Mouse (Mus musculus) megakaryocyte progenitor cell, adult 5-6 weeks (primary cell): ENCODE data around the gene Olfr1395. TPM values are rescaled to one million over a fixed set of nuclear protein-coding genes. Genes with fewer than 3 reads are reported as not detected.
A peak's percentile ranks its signal among the peaks of the same experiment; 100 is the strongest.
"Not testable (repeated sequence)": the region's sequence is repeated elsewhere in the genome, so short reads cannot be mapped to it uniquely, and the experiment has no call there.

Experiments
- ATAC-seq: replicated peaks from 2 replicates; pipeline ENCODE4 v1.8.0; 2016; ENCODE audit warnings: mild to moderate bottlenecking, moderate TSS enrichment, inconsistent platforms; ENCODE audit not compliant: poor library complexity
- total RNA-seq, 2 experiments: library from RNA; stranded (forward) in 1 of 2; stranded (reverse) in 1 of 2; fragments of 157-497, 149-512 nt in 1 of 2; fragments of 200-1000 nt in 1 of 2; gene quantifications; 2 replicates each; pipeline versions ENCODE4 v1.2.3 to v1.2.4; 2015 to 2017

The Olfr1395 gene
- total RNA-seq, 2 experiments from 2014 or later = not detected

DNA sequence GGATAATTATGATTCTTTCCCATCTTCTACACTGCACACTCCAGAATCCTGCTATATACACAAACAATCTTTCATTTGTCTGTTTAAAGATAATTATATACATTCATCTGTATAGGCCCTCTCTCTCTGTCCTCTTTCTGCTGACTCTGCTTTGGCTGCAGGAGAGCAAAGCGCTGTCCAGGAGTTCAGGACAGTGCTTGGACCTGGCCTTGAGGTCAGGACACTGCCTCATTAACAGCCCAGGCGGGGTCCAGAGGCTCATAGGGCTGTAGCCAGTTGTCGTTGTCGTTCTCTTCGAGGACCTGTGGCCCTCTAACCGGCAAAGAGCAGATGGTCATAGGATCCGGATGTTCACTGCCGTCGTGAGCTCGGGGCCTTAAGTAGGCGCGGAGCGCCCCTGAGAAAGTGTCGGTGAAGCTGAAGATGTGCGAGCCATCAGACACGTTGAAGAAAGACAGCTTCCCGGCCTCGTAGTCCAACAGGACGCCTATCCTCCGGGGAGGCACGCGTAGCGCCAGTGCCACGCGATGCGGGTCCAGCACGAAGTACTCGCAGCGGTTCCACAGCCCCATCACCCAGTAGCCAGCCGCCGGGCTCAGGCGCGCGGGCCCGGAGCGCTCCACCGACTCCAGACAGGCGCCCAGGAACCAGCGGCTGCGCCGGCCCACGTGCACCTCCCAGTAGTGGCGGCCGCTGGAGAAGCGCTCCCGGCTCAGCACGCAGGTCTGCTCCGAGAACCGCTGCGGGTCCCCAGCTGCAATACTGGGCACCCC, 27.0 kb downstream of the Olfr1395 start:
- ATAC-seq = peak; percentile 25

DNA sequence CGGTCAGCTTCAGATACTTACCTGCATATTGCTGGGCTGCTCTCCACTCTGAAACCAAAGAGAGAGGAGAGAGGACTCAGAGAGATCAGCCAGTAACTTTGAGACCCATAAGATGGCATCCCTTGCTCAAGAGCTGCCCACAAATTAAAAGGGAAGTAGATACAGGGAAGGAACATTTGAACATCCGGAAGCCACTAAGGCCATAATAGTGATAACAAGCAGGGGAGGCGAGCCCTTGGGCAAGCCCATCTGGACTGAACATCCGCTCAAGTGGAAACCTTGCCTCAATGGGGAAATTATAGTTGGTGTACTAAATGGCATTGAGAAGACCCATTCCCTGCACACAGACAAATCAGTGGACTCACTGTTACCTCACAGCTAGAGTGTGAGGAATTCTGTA, 28.5 kb downstream of the Olfr1395 start:
- peak; percentile 84 for ATAC-seq

DNA sequence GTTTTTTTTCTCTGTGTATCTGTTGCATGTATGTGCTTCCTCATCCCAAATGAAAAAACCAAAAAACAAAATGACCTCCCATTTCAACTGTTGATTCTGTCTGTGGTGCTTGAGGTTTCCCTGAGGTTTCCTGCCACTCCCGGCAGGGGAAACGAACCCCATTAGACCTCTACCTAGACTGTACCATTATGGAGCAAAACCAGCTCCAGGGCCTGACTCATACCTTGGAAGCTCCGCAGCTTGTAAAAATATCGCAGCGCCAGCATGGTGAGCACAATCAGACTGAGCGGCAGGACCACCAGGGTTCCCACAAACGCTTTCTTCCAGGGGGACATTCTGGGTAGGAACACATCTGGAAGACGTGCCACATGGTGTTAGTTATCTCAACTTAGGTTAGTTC, 33.3 kb downstream of the Olfr1395 start:
- peak; percentile 73 for ATAC-seq

DNA sequence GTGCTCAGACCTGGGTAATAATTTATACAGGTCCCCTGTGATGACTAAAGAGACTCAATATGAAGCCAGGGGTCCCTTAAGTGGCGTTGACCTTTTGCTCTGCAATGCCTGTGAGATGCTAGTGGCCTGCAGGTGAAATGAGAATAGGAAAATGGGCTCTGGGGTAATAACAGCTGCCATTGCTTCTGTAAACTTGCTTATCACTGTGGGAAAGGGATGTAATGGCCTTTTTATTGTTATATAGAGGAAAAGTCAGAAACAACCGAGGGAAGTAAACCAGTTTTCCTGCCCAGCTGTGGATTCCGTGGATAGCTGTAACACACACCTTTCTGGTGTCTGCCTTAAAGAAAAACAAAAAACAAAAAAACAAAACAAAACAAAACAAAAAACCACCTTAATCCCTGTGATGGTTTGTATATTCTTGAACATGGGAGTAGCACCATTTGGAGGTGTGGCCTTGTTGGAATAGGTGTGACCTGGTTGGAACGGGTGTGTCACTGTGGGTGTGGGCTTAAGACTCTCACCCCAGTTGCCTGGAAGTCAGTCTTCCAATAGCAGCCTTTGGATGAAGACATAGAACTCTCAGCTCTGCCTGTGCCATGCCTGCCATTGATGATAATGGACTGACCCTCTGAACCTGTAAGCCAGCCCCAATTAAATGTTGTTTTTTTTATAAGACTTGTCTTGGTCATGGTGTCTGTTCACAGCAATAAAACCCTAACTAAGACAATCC, 34.1 kb downstream of the Olfr1395 start:
- ATAC-seq = not testable (repeated sequence)

DNA sequence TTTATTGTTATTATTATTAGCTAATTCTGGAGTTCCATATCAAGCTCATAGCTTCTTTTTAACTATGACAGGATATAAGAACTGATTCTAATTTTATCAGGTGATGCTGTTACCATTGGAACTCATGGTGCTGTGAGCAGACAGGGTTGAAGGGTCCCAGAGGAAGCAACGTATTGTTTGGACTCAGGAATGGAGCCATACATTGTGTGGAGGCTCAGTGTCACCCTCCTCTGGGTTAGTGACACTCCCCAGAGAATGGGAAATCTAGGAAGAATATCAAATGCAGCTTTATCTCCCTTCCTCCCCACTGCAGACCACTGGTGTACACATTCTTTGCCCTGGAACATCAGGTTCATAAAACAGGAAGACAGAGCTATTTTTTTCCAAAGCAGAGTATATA, 41.1 kb downstream of the Olfr1395 start:
- ATAC-seq = no peak

DNA sequence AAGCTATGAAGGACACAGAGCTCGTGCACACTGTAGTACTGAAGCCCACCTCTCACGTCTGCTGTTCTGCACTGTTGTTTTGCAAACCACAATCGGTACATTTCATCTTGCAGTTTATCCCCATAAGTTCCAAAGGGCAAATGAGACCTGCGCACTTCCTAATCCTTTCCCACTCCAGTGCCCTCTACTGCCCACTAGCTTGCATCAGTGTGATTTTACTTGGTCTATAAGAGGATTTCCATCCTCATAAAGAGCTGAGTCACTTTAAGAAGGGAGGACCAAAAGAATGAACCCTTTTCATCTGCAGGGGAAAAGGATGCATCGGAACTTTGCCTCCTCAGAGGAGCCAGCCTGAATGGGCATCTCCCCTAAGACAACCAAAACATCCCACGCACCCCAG, 44.4 kb downstream of the Olfr1395 start:
- 0 out of 2 replicates have a peak, but pooled peaks have one; percentile 43 for ATAC-seq

DNA sequence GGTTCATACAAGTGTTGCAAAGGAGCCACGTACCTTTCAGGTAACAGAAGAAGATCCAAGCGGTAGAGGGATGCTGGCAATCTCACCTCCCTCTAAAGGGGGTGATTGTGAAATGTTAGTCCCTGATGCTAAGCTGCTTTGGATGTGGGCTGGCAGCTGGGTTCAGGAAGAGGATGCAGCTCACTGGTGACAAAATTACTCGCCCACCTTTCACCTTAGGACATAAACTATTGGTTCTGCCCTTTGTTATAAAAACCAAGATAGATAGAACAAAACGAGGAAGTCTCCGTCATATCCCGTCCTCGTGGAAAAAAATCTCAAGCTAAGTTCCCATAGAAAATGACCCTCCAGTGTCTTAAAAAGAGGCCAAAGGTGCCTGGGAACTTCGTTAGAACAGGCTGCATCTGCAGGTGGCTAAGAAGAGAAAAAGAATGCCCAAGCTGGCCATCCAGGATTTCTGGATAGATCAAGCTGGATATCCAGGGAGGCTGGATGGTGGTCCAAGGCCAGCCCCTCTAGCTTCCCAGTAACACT, 44.9 kb downstream of the Olfr1395 start, which contains the start of gene Btnl9:
TSS of gene Btnl9 (minus strand) at position 205 of the 534 bp plus-strand sequence.
- no peak for ATAC-seq

DNA sequence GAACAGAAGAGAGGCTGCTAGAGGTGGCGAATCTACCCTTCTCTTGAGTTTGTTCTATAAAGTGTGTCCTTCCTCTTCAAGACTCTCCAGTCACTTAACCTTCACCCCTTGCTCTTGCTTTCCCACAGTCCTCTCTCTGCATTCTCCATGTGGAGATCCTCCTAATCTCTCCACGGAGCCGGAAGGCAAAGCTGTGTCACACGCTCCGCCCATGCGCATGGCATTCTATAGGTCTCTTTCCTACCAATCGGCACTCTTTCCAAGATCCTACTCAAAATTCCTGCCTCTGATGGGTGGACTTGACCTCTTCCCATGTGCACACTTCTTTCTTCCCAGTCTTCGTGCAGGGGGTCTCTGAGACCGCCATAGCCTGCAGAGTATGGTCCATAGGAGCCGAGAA, 45.6 kb downstream of the Olfr1395 start:
- no peak for ATAC-seq

DNA sequence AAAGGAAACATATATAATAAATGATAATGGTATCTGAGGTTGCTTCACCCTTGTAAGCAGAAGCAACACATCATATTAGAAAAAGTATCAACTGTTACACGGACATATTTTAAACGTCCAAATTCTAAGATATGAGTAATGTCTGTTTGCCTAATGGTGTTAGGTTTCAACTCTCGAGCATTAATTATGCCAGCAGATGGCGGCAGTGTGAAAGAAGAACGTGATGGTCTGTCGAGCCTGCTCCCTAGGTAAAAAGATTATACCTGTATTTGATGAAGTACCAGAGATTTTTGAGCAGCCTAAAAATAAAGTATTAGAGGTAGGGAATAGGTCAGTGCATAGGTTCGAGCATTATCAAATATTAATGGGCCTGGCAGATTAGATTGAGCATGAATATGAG, 47.7 kb downstream of the Olfr1395 start:
- ATAC-seq = peak; percentile 92

DNA sequence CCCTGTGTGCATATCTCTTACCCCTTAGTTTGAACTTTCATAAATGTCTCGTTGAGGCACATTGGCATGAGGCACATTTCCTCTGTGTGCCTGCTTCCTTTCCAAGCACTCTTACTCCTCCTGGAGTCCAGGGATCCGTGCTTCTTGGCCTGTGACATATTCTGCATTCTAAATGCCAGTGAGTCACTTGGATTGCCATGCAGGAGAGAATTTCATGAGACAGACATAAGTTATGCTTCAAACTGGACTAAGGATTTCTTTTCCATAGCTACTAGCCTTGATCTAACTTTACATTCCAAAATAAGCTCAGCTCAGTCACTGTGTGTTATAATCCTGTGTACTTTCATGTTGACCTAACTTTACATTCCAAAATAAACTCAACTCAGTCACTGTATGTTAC, 49.0 kb downstream of the Olfr1395 start:
- ATAC-seq = no peak

DNA sequence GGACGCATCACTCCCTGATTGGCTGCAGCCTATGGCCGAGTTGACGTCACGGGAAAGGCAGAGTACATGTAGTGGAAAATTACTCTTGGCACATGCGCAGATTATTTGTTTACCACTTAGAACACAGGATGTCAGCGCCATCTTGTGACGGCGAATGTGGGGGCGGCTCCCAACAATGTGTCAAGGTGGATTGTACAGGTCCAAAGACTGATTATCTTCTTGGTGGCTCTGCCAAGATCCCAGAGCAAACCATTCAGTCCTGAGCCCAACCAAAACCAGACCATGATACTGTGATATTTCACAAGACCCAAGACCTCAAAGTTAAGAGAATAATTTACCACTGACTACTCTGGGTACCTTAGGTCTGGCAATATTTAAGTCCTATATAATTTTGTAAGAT, 52.7 kb downstream of the Olfr1395 start:
- ATAC-seq = not testable (repeated sequence)

DNA sequence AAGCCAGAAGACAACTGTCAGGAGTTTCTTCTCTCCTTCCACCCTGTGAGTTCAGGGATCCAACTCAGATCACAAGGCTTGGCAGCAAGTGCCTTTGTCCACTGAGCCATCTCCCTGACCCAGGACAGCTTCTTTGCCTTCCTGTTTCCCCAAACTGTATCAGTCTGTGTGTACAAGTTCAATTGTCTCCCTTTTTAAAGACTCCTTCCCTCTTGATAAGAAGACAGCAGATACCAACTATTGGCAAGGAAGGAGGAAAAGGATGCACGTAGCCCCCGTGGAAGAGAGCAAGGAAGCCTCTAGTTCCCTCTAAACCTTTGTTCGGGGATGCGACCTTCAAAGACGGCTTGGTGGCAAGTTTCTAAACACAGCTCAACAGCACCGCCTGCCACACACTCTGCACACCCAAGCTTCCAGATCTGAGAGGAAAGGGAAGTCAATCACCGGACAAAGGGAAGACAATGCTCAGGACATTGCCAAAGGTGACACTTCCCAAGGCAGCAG, 53.8 kb downstream of the Olfr1395 start:
- peak; percentile 63 for ATAC-seq

Other genes with a start within 250 kb of the Olfr1395 start
- gene Gm5431, start 240.1 kb upstream of the Olfr1395 start, total RNA-seq (2015) = 0.39 and 0.84 TPM in 2 replicates
- gene Gm5431, start 240.1 kb upstream of the Olfr1395 start, total RNA-seq (2017) = 0.27 and 0.83 TPM in 2 replicates
- 22.6 and 31.0 TPM in 2 replicates for gene Psme2b, start 196.1 kb upstream of the Olfr1395 start, total RNA-seq (2015)
- 25.4 and 31.7 TPM in 2 replicates for gene Psme2b, start 196.1 kb upstream of the Olfr1395 start, total RNA-seq (2017)
- gene Olfr56, start 163.4 kb upstream of the Olfr1395 start, total RNA-seq (2015) = 0.64 and 0.94 TPM in 2 replicates
- gene Olfr56, start 163.4 kb upstream of the Olfr1395 start, total RNA-seq (2017) = 1.3 and 1.9 TPM in 2 replicates
- 13.7 and 14.1 TPM in 2 replicates for gene 9930111J21Rik1, start 162.9 kb upstream of the Olfr1395 start, total RNA-seq (2015)
- gene 9930111J21Rik1, start 162.9 kb upstream of the Olfr1395 start, total RNA-seq (2017) = 7.6 and 8.2 TPM in 2 replicates
- gene Gm12185, start 150.0 kb upstream of the Olfr1395 start, total RNA-seq (2015) = 0.07 and 0.54 TPM in 2 replicates
- 1.5 and 4.9 TPM in 2 replicates for gene Gm12185, start 150.0 kb upstream of the Olfr1395 start, total RNA-seq (2017)
- gene Tgtp1, start 148.1 kb upstream of the Olfr1395 start, total RNA-seq (2015) = 2.6 and 5.0 TPM in 2 replicates
- gene Tgtp1, start 148.1 kb upstream of the Olfr1395 start, total RNA-seq (2017) = 3.0 and 7.8 TPM in 2 replicates
- gene 9930111J21Rik2, start 91.0 kb upstream of the Olfr1395 start, total RNA-seq (2015) = 26.0 and 37.5 TPM in 2 replicates
- 25.2 and 29.4 TPM in 2 replicates for gene 9930111J21Rik2, start 91.0 kb upstream of the Olfr1395 start, total RNA-seq (2017)
- 16.8 and 24.5 TPM in 2 replicates for gene Tgtp2, start 78.1 kb upstream of the Olfr1395 start, total RNA-seq (2015)
- 56.3 and 82.0 TPM in 2 replicates for gene Tgtp2, start 78.1 kb upstream of the Olfr1395 start, total RNA-seq (2017)
- gene Ifi47, start 65.7 kb upstream of the Olfr1395 start, total RNA-seq (2015) = 129 and 147 TPM in 2 replicates
- gene Ifi47, start 65.7 kb upstream of the Olfr1395 start, total RNA-seq (2017) = 54.3 and 57.2 TPM in 2 replicates
- not detected in 2 replicates for gene Olfr1396, start 27.4 kb upstream of the Olfr1395 start, total RNA-seq (2015)
- gene Olfr1396, start 27.4 kb upstream of the Olfr1395 start, total RNA-seq (2017) = not detected in 2 replicates
- not detected in 2 replicates for gene Olfr1394, start 12.1 kb downstream of the Olfr1395 start, total RNA-seq (2015)
- not detected in 2 replicates for gene Olfr1394, start 12.1 kb downstream of the Olfr1395 start, total RNA-seq (2017)
- 3.8 and 7.1 TPM in 2 replicates for gene Btnl9, start 44.9 kb downstream of the Olfr1395 start, total RNA-seq (2015)
- 7.5 and 13.9 TPM in 2 replicates for gene Btnl9, start 44.9 kb downstream of the Olfr1395 start, total RNA-seq (2017)
- gene Zfp62, start 61.0 kb downstream of the Olfr1395 start, total RNA-seq (2015) = 59.9 and 71.0 TPM in 2 replicates
- 78.4 and 133 TPM in 2 replicates for gene Zfp62, start 61.0 kb downstream of the Olfr1395 start, total RNA-seq (2017)
- 36.3 and 40.9 TPM in 2 replicates for gene Mgat1, start 101.9 kb downstream of the Olfr1395 start, total RNA-seq (2015)
- 54.2 and 61.9 TPM in 2 replicates for gene Mgat1, start 101.9 kb downstream of the Olfr1395 start, total RNA-seq (2017)
- gene Olfr1393, start 136.0 kb downstream of the Olfr1395 start, total RNA-seq (2015) = 0.05 TPM in 2 replicates
- not detected in 2 replicates for gene Olfr1393, start 136.0 kb downstream of the Olfr1395 start, total RNA-seq (2017)
- gene Olfr1392, start 143.0 kb downstream of the Olfr1395 start, total RNA-seq (2015) = not detected in 2 replicates
- gene Olfr1392, start 143.0 kb downstream of the Olfr1395 start, total RNA-seq (2017) = not detected in 2 replicates
- gene Olfr10, start 162.5 kb downstream of the Olfr1395 start, total RNA-seq (2015) = not detected in 2 replicates
- gene Olfr10, start 162.5 kb downstream of the Olfr1395 start, total RNA-seq (2017) = not detected in 2 replicates
- not detected in 2 replicates for gene Olfr1391, start 180.5 kb downstream of the Olfr1395 start, total RNA-seq (2015)
- gene Olfr1391, start 180.5 kb downstream of the Olfr1395 start, total RNA-seq (2017) = not detected in 2 replicates
- gene Olfr1390, start 192.9 kb downstream of the Olfr1395 start, total RNA-seq (2015) = not detected in 2 replicates
- gene Olfr1390, start 192.9 kb downstream of the Olfr1395 start, total RNA-seq (2017) = not detected in 2 replicates